Mouse (Mus musculus): ENCODE measurements at regions not wholly inside any gene's neighbourhood (a gene's known extent, or its start where the extent isn't known, plus 50 kb on each side); places are given as distances from the start of the nearest gene placed in this dataset.

- no peak for DNase-seq
These were observed 176.5 kb downstream of the Fam43a start for GRCm38 (mm10) chr16:30775740-30776700.

GRCm38 (mm10) chr16:30777416-30777815 lies 177.9 kb downstream of the Fam43a start:
- DNase-seq = no peak

- no peak for DNase-seq
These were observed 178.6 kb downstream of the Fam43a start for GRCm38 (mm10) chr16:30778078-30778477.

- no peak for DNase-seq
These were observed 179.4 kb downstream of the Fam43a start for GRCm38 (mm10) chr16:30778945-30779344.

- DNase-seq = no peak
These were observed 184.7 kb downstream of the Fam43a start for GRCm38 (mm10) chr16:30784261-30784660.

GRCm38 (mm10) chr16:30784949-30785348 lies 185.4 kb downstream of the Fam43a start:
- DNase-seq = no peak

- no peak for DNase-seq
These were observed 186.5 kb downstream of the Fam43a start for GRCm38 (mm10) chr16:30786060-30786459.

- DNase-seq = no peak
These were observed 187.8 kb downstream of the Fam43a start for GRCm38 (mm10) chr16:30787351-30787750.

GRCm38 (mm10) chr16:30788321-30788781 lies 188.8 kb downstream of the Fam43a start:
- no peak for DNase-seq

GRCm38 (mm10) chr16:30788944-30789781 lies 189.6 kb downstream of the Fam43a start:
- DNase-seq = no peak

- DNase-seq = peak; percentile 8
These were observed 190.5 kb downstream of the Fam43a start for GRCm38 (mm10) chr16:30790036-30790435.

- peak; percentile 16 for DNase-seq
These were observed 191.1 kb downstream of the Fam43a start for GRCm38 (mm10) chr16:30790551-30791001.

GRCm38 (mm10) chr16:30791048-30791855 lies 191.7 kb downstream of the Fam43a start:
- DNase-seq = no peak

GRCm38 (mm10) chr16:30792738-30793377 lies 193.3 kb downstream of the Fam43a start:
- no peak for DNase-seq

GRCm38 (mm10) chr16:30793378-30793753 lies 193.8 kb downstream of the Fam43a start:
- DNase-seq = no peak

GRCm38 (mm10) chr16:30793856-30794255 lies 194.3 kb downstream of the Fam43a start:
- no peak for DNase-seq

GRCm38 (mm10) chr16:30795501-30795904 lies 196.0 kb downstream of the Fam43a start:
- DNase-seq = no peak

- no peak for DNase-seq
These were observed 196.6 kb downstream of the Fam43a start for GRCm38 (mm10) chr16:30796103-30796502.

GRCm38 (mm10) chr16:30797006-30797405 lies 197.5 kb downstream of the Fam43a start:
- no peak for DNase-seq

GRCm38 (mm10) chr16:30797973-30798471 lies 198.5 kb downstream of the Fam43a start:
- DNase-seq = no peak

- no peak for DNase-seq
These were observed 199.0 kb downstream of the Fam43a start for GRCm38 (mm10) chr16:30798536-30798935.

Measured in cerebellum, adult 11-12 months (tissue).